Mouse (Mus musculus) B cell, adult (primary cell): ENCODE results near the gene Plk2. TPM values are rescaled to one million over a fixed set of nuclear protein-coding genes. Genes with fewer than 3 reads are reported as not detected.

Source experiments
- total RNA-seq: library from RNA; stranded (reverse); gene quantifications from 4 replicates; pipeline ENCODE4 v1.2.4, GENCODE M21; 2023; ENCODE audit not compliant: inconsistent age

Plk2 gene
- 382 to 421 TPM (median 410 TPM) in 4 replicates for total RNA-seq

GRCm38 (mm10) chr13:110394291-110395178 lies at the start of gene Plk2:
TSS of gene Plk2 (plus strand) at chr13:110395046.

GRCm38 (mm10) chr13:110356941-110357340 lies 37.9 kb upstream of the Plk2 start, which contains the start of gene Gapt:
TSS of gene Gapt (minus strand) at chr13:110357199.

Other genes with a start within 250 kb of the Plk2 start
- gene Rab3c, start 114.0 kb upstream of the Plk2 start, total RNA-seq: not detected in 4 replicates
- 21.4 to 22.9 TPM (median 22.7 TPM) in 4 replicates for gene Gapt, start 37.8 kb upstream of the Plk2 start, total RNA-seq